Mouse (Mus musculus) thymus, postnatal 36 days (tissue): ENCODE measurements around the gene Eps8l2.

Experiments
- DNase-seq, 2 experiments: peaks; one replicate each; pipeline ENCODE4 v3.0.0; 2022; ENCODE audit warnings: mixed read lengths in 2 of 2

Gene Eps8l2

DNA sequence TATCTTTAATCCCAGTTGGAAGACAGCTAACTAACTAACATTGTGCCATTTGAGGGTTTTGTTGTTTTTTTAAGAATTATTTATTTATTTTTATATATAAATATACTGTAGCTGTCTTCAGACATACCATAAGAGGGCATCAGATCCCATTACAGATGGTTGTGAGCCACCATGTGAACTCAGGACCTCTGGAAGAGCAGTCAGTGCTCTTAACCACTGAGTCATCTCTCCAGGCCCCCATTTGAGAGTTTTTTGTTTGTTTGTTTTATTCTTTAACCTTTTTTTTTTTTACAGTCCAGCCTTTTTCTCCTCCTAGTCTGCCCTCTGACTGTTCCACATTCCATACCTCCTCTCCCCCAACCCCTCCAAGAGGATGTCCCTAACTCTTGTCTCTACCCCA lies 8.0 kb upstream of the Eps8l2 start:
- DNase-seq: no peak

DNA sequence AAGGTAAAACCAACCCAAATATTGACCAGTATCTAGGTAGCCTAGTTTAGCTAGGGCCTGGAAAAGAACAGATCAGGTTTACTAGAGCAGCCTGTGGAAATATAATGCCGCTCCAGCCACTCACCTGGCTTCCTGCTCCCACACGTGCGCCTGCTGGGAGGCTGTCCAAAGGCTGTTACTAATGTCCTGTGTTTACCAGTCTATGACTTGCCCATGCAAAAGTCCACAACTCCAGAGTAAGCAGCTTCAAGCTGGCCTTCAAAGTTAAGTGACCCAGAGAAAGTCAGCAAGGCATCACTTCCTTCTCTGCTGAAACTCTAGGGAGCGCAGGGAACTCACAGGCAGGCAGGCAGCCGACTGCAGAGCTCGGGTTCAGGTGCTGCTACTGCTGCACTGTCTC lies 6.7 kb upstream of the Eps8l2 start:
- no peak for DNase-seq

DNA sequence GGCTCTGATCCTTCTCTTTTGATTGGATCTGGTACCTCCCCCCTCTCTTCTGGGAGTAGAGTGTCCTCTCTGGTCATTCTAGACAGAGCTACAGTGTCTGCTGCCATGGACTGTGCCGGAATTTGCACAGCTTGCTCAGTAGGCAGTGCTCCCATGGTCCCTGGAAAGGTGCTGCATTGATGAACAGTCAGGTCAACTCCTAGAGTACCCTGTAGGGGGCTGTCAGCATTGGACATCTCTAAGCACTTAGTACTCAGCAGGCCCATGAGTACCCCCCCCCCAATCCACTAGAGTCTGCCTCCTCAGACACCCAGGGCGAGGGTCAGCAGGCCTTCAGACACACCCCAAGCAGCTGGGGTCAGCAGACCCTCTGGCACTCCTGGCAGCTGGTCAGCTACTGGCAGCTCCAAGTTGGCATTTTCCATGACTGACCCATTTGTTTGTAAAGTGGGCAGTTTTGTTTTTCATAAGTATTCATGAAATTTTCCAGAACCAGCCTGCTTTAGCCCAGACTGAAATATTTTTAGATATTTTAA lies 3.6 kb upstream of the Eps8l2 start:
- no peak for DNase-seq

DNA sequence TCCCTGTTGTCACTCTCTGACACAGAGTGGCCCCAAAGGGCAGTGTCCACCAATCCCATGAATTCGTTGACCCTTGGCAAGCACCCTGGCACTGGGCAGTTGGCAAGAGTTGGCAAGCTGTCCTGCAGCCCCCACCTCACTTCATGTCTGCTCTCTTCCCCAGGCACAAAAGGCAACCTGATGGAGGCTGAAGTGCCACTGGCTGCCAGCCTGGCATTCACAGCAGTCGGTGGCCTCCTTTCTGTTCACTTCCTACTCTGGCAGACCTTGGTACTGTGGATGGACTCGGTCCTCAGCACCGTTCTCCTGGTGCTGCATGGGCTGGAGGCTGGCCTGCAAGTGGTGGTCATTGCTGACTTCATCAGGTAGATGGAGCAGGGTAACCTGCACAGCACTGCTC lies 3.0 kb upstream of the Eps8l2 start:
- no peak for DNase-seq

GRCm38 (mm10) chr7:141336296-141336695 lies 2.4 kb upstream of the Eps8l2 start:
- DNase-seq: no peak

- no peak for DNase-seq
Measured at GRCm38 (mm10) chr7:141337716-141338416, 814 bp upstream of the Eps8l2 start.

- DNase-seq: no peak
Measured at GRCm38 (mm10) chr7:141339215-141339920, 688 bp downstream of the Eps8l2 start.

DNA sequence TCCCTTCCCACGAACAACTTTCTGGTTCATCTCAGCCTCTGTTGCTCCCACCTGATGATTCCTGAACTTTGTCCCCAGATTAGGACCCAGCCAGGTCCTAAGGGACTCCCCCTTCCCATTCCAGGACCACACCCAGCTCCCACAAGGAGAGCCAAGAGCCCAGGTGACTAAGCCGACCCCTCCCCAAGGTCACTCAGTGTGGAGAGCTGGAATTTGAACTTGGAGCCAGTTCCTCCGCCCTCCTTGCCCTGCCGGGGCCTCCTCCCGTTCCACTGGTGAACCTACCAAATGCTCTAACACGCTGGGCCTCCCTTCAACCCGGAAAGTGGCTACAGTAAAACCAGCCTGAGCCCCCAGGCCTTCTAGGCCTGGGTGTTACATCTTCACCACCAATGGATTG lies 1.3 kb downstream of the Eps8l2 start:
- DNase-seq: no peak

GRCm38 (mm10) chr7:141340476-141340875 lies 1.8 kb downstream of the Eps8l2 start:
- no peak for DNase-seq

DNA sequence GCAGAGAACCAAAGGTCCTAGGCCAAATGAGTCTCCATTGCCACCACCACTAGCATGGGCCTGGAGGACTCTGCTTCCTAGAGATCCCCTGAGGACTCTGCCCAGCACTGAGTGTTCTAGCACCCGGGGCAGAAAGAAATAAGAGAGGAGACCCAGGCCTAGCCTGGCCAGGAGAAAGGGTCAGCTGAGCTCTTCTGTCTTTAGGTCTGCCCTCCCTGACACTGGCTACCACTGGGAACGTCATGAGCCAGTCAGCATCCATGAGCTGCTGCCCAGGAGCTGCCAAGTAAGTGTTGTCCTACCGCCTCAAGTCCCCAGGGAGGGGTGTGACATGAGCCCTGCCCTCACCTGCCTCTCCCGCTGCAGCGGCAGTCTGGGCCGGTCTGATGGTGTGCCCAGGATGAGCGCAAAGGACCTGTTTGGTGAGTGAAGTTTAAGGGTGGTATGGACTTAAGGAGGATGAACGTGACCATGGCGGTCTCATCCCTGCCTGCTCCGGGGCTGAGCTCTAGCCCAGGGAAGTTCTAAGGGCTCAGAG lies 3.1 kb downstream of the Eps8l2 start:
- no peak for DNase-seq

DNA sequence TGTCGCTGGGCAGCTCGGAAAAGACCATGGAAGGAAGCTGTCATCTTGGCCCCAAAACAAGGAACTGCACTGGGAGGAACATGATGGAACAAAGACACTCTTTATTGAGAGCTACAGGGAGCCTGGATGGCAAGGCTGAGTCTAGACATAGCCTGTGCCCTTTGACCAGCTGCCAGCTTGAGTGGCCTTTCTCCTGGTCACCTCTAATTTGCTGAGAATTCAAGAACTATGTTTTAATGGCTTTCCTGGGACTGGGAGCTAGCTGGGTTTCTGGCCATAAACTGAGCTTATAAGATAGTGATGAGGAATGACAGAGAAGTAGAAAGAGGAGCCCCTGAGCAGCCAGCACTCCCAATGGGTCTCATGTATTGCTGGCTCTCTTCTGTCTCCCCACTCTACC lies 4.5 kb downstream of the Eps8l2 start:
- no peak for DNase-seq

- DNase-seq: no peak
Measured at GRCm38 (mm10) chr7:141343696-141344095, 5.0 kb downstream of the Eps8l2 start.

GRCm38 (mm10) chr7:141344787-141345186 lies 6.1 kb downstream of the Eps8l2 start:
- no peak for DNase-seq

- no peak for DNase-seq
Measured at GRCm38 (mm10) chr7:141351061-141351460, 12.4 kb downstream of the Eps8l2 start.

GRCm38 (mm10) chr7:141355051-141355450 lies 16.4 kb downstream of the Eps8l2 start:
- DNase-seq: no peak

GRCm38 (mm10) chr7:141355626-141356326 lies 17.1 kb downstream of the Eps8l2 start:
- no peak for DNase-seq

GRCm38 (mm10) chr7:141356971-141357370 lies 18.3 kb downstream of the Eps8l2 start:
- no peak for DNase-seq

DNA sequence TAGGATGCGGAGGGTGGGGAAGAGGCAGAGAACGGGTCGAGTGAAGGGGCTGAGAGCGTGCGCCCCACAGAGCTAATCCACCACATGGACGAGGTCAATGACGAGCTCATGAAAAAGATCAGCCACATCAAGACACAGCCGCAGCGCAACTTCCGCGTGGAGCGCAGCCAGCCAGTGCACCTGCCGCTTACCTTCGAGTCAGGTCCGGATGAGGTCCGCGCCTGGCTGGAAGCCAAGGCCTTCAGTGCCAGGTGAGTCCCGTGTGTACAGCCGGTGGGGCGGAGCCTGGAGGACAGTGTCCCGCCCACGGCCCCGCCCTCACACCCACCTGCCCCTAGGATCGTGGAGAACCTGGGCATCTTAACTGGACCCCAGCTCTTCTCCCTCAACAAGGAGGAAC lies 22.8 kb downstream of the Eps8l2 start:
- DNase-seq: peak; percentile 24 to 50

GRCm38 (mm10) chr7:141363106-141363751 lies 24.5 kb downstream of the Eps8l2 start:
- peak; percentile 56 to 58 for DNase-seq

DNA sequence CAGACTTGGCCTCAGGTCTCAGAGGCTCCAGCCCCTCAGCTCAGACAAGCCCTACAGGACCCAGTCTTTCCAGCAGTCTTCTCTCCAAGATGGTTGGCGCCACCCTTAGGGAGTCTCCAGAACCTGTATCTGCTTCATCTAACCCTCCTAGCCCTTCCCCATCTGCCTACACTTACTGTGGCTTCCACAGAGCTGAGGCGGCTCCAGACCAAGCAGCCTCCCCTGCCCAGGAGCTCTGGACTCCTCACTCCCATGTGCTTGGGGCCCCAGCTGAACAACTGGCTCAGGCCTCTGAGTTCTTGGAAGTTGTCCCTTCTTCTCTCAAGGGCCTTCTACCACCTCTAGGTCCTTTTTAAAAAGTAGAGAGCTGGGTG lies 25.1 kb downstream of the Eps8l2 start:
- DNase-seq: no peak

- DNase-seq: no peak
Measured at GRCm38 (mm10) chr7:141364349-141365048, 25.8 kb downstream of the Eps8l2 start.

DNA sequence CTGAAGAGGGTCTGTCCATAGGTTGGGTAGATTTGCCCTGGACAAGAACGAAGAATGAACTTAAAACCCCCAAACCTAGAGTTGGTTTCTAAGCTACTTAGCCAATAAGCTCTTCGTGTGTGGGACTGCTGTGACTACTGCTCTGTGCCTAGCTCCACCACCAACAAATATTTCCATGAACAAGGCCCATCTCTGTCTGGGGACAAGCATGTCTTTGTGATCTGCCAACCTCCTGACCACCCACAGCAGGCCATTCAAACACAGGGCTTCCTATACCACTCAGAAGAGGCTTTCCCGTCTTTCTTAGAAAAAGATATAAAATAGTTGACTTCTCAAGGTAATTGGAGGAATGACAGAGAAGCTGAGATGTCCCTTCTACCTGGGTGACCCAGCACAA lies 26.4 kb downstream of the Eps8l2 start:
- no peak for DNase-seq
